Mouse (Mus musculus): Measurements from ENCODE around the gene Spns1.

Gene Spns1

GRCm38 (mm10) chr7:126368367-126368766 lies 8.9 kb downstream of the Spns1 start:
- DNase-seq, result no peak

- DNase-seq, result no peak
Measured at GRCm38 (mm10) chr7:126367636-126368035, 9.6 kb downstream of the Spns1 start.

- no peak for DNase-seq
Measured at GRCm38 (mm10) chr7:126363038-126363437, 14.2 kb downstream of the Spns1 start.

- DNase-seq, result no peak
Measured at GRCm38 (mm10) chr7:126359049-126359448, 18.2 kb downstream of the Spns1 start.

GRCm38 (mm10) chr7:126358413-126358812 lies 18.8 kb downstream of the Spns1 start:
- no peak for DNase-seq

GRCm38 (mm10) chr7:126357838-126358237 lies 19.4 kb downstream of the Spns1 start:
- no peak for DNase-seq

- DNase-seq, result no peak
Measured at GRCm38 (mm10) chr7:126356793-126357591, 20.3 kb downstream of the Spns1 start.

GRCm38 (mm10) chr7:126355847-126356597 lies 21.2 kb downstream of the Spns1 start:
- peak; percentile 17 for DNase-seq

- no peak for DNase-seq
Measured at GRCm38 (mm10) chr7:126354738-126355614, 22.3 kb downstream of the Spns1 start.

- no peak for DNase-seq
Measured at GRCm38 (mm10) chr7:126353994-126354365, 23.3 kb downstream of the Spns1 start.

- no peak for DNase-seq
Measured at GRCm38 (mm10) chr7:126353251-126353993, 23.8 kb downstream of the Spns1 start.

GRCm38 (mm10) chr7:126351419-126351951 lies 25.8 kb downstream of the Spns1 start:
- DNase-seq, result no peak

- DNase-seq, result no peak
Measured at GRCm38 (mm10) chr7:126350748-126351418, 26.4 kb downstream of the Spns1 start.

- no peak for DNase-seq
Measured at GRCm38 (mm10) chr7:126348293-126348692, 29.0 kb downstream of the Spns1 start.

- DNase-seq, result no peak
Measured at GRCm38 (mm10) chr7:126347098-126347497, 30.2 kb downstream of the Spns1 start.

- no peak for DNase-seq
Measured at GRCm38 (mm10) chr7:126345969-126346368, 31.3 kb downstream of the Spns1 start.

- no peak for DNase-seq
Measured at GRCm38 (mm10) chr7:126345557-126345956, 31.7 kb downstream of the Spns1 start.

GRCm38 (mm10) chr7:126340896-126341295 lies 36.4 kb downstream of the Spns1 start:
- DNase-seq, result no peak

GRCm38 (mm10) chr7:126340206-126340618 lies 37.0 kb downstream of the Spns1 start:
- no peak for DNase-seq

- no peak for DNase-seq
Measured at GRCm38 (mm10) chr7:126339521-126339971, 37.7 kb downstream of the Spns1 start.

GRCm38 (mm10) chr7:126338906-126339305 lies 38.3 kb downstream of the Spns1 start:
- DNase-seq, result no peak
